Mouse (Mus musculus) limb, embryonic 12.5 days (tissue): ENCODE measurements at regions not wholly inside any gene's neighbourhood (a gene's known extent, or its start where the extent isn't known, plus 50 kb on each side); places are given as distances from the start of the nearest gene placed in this dataset.

Source experiments
- ATAC-seq: fragments of 200-750 bp; cut with Nextera tagmentation; 2 replicates; pipeline ENCODE4 v1.8.0; 2017; ENCODE audit warnings: low read depth, moderate TSS enrichment; ENCODE audit not compliant: insufficient number of reproducible peaks, insufficient read depth, low FRiP score, low TSS enrichment
- H3K27ac ChIP-seq: fragments of 300-500 bp; sonication (generic); 2 replicates; pipeline ENCODE4 v1.5.1; 2016; ENCODE audit warnings: mild to moderate bottlenecking, moderate library complexity
- H3K27me3 ChIP-seq: fragments of 300-500 bp; sonication (generic); 2 replicates; pipeline ENCODE4 v1.6.1; 2016; ENCODE audit warnings: mild to moderate bottlenecking, moderate library complexity
- H3K36me3 ChIP-seq: fragments of 300-500 bp; sonication (generic); 2 replicates; pipeline ENCODE4 v1.6.1; 2016; ENCODE audit warnings: mild to moderate bottlenecking, moderate library complexity
- H3K4me1 ChIP-seq: fragments of 300-500 bp; sonication (generic); replicated peaks from 2 replicates; pipeline ENCODE4 v1.6.1; 2016
- H3K4me2 ChIP-seq: fragments of 300-500 bp; sonication (generic); 2 replicates; pipeline ENCODE4 v1.6.1; 2016; ENCODE audit warnings: mild to moderate bottlenecking, moderate library complexity
- H3K4me3 ChIP-seq: fragments of 300-500 bp; sonication (generic); replicated peaks from 2 replicates; pipeline ENCODE4 v1.5.1; 2016; ENCODE audit warnings: mild to moderate bottlenecking
- H3K9ac ChIP-seq: fragments of 300-500 bp; sonication (generic); replicated peaks from 2 replicates; pipeline ENCODE4 v1.6.1; 2016; ENCODE audit warnings: mild to moderate bottlenecking, moderate library complexity
- H3K9me3 ChIP-seq: fragments of 300-500 bp; sonication (generic); 2 replicates; pipeline ENCODE4 v1.6.1; 2016; ENCODE audit warnings: mild to moderate bottlenecking, moderate library complexity
- WGBS: fragments of 180-500 bp; shearing (Covaris S2); methylation state at CpG from one replicate; pipeline ENCODE4 v1.1.7; 2016; 5-methylcytosine and 5-hydroxymethylcytosine counted together

- Histone ChIP-seq H3K27me3 (no peaks in the 10 kb centered on the region), H3K4me2 (no peak overlapping the region), H3K27ac (no peak overlapping the region), H3K9ac (no peak overlapping the region), H3K36me3 (no peaks in the 10 kb centered on the region), H3K4me1 (no peaks in the 10 kb centered on the region), H3K9me3 (no peaks in the 10 kb centered on the region), H3K4me3 (no peak overlapping the region)
- 87% methylated on average over 6 of the region's 6 CpGs for WGBS
- ATAC-seq = no peak
Measured at GRCm38 (mm10) chr8:30269949-30270910, 2822.8 kb downstream of the Poteg start.

DNA sequence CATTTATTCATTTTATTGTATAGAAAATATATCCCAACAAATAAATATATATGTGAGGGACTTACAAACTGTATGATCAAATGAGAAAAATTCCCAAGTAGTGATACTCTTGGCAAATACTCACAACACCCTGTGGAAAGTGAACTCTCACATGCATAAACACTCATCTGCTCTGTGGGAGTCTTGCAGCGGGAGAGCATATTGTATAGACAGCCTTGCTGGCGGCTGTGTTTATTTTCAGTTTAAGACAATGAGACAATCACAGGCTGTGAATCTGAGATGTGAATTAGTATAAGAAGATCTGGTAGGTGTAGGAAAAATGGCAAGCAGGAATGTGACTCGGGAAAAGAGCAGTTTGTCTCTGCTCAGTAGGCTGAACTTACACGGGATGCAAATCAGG lies 2841.7 kb downstream of the Poteg start:
- Histone ChIP-seq H3K27ac (no peak overlapping the region), H3K27me3 (no peaks in the 10 kb centered on the region), H3K4me1 (no peaks in the 10 kb centered on the region), H3K4me2 (no peak overlapping the region), H3K36me3 (no peaks in the 10 kb centered on the region), H3K9ac (no peak overlapping the region), H3K4me3 (no peak overlapping the region), H3K9me3 (no peaks in the 10 kb centered on the region)
- ATAC-seq = no peak
- 48% methylated on average over 4 of the region's 4 CpGs for WGBS

GRCm38 (mm10) chr8:30331201-30331600 lies 2883.7 kb downstream of the Poteg start:
- Histone ChIP-seq H3K27ac (no peak overlapping the region), H3K9me3 (no peaks in the 10 kb centered on the region), H3K9ac (no peak overlapping the region), H3K4me1 (no peaks in the 10 kb centered on the region), H3K36me3 (no peaks in the 10 kb centered on the region), H3K4me2 (no peak overlapping the region), H3K4me3 (no peak overlapping the region), H3K27me3 (no peaks in the 10 kb centered on the region)
- no peak for ATAC-seq

- no peaks in the 10 kb centered on the region for H3K36me3 ChIP-seq
- whole genome bisulfite sequencing = 83% methylated on average over 3 of the region's 3 CpGs
- H3K27ac ChIP-seq = no peak overlapping the region
- no peak for ATAC-seq
- H3K4me1 ChIP-seq = no peaks in the 10 kb centered on the region
- H3K9ac ChIP-seq = no peak overlapping the region
- no peaks in the 10 kb centered on the region for H3K9me3 ChIP-seq
- H3K4me3 ChIP-seq = no peak overlapping the region
- no peaks in the 10 kb centered on the region for H3K27me3 ChIP-seq
- H3K4me2 ChIP-seq = no peak overlapping the region
Measured at GRCm38 (mm10) chr8:30333352-30333751, 2885.9 kb downstream of the Poteg start.

- no peak overlapping the region for H3K27ac ChIP-seq
- H3K9me3 ChIP-seq = no peaks in the 10 kb centered on the region
- no peaks in the 10 kb centered on the region for H3K27me3 ChIP-seq
- H3K4me3 ChIP-seq = no peak overlapping the region
- H3K9ac ChIP-seq = no peak overlapping the region
- H3K4me1 ChIP-seq = no peaks in the 10 kb centered on the region
- ATAC-seq = no peak
- H3K4me2 ChIP-seq = no peak overlapping the region
- H3K36me3 ChIP-seq = no peaks in the 10 kb centered on the region
- 29% methylated on average over 1 of the region's 1 CpGs for WGBS
Measured at GRCm38 (mm10) chr8:30359464-30359863, 2912.0 kb downstream of the Poteg start.

- Histone ChIP-seq H3K4me2 (no peak overlapping the region), H3K27ac (no peak overlapping the region), H3K9me3 (no peaks in the 10 kb centered on the region), H3K9ac (no peak overlapping the region), H3K36me3 (no peaks in the 10 kb centered on the region), H3K4me1 (no peaks in the 10 kb centered on the region), H3K27me3 (no peaks in the 10 kb centered on the region), H3K4me3 (no peak overlapping the region)
- no peak for ATAC-seq
- 74% methylated on average over 2 of the region's 2 CpGs for WGBS
Measured at GRCm38 (mm10) chr8:30365721-30366120, 2918.3 kb downstream of the Poteg start.

GRCm38 (mm10) chr8:30391936-30392335 lies 2944.5 kb downstream of the Poteg start:
- no peak for ATAC-seq
- WGBS = 76% methylated on average over 2 of the region's 2 CpGs
- H3K4me1 ChIP-seq = no peaks in the 10 kb centered on the region

GRCm38 (mm10) chr8:30439423-30439822 lies 2989.1 kb upstream of the 5930422O12Rik start:
- 49% methylated on average over 2 of the region's 2 CpGs for WGBS
- ATAC-seq = no peak
- no peaks in the 10 kb centered on the region for H3K36me3 ChIP-seq
- no peaks in the 10 kb centered on the region for H3K4me1 ChIP-seq
- no peaks in the 10 kb centered on the region for H3K9me3 ChIP-seq
- H3K9ac ChIP-seq = no peak overlapping the region
- H3K27ac ChIP-seq = no peak overlapping the region
- H3K4me2 ChIP-seq = no peak overlapping the region
- H3K27me3 ChIP-seq = no peaks in the 10 kb centered on the region
- H3K4me3 ChIP-seq = no peak overlapping the region

More at GRCm38 (mm10) chr8:30391936-30392335, 2944.5 kb downstream of the Poteg start:
- no peaks in the 10 kb centered on the region for H3K27me3 ChIP-seq
- no peaks in the 10 kb centered on the region for H3K36me3 ChIP-seq
- H3K9ac ChIP-seq = no peak overlapping the region
- no peak overlapping the region for H3K27ac ChIP-seq
- no peak overlapping the region for H3K4me3 ChIP-seq
- H3K4me2 ChIP-seq = no peak overlapping the region
- H3K9me3 ChIP-seq = no peaks in the 10 kb centered on the region

DNA sequence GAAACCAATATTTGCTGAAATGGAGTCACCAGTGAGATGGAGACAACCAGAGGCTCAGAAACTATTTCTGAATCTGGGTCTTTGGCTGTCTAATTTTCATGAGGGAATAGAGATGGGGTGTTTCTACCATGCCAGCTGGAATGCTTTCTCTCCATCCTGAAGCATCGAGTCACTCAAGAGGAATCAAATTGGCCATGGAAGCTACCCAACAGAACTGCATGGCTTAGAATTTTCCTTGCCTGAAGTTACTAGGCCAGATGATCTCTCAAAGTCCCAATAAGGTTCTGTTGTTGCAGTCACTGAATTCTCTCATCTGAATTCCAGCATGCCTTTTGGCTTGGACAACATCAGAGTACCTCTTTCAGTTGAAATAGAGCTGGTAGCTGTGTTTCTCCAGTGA lies 2986.7 kb upstream of the 5930422O12Rik start:
- H3K4me3 ChIP-seq = no peak overlapping the region
- no peak overlapping the region for H3K4me2 ChIP-seq
- no peaks in the 10 kb centered on the region for H3K4me1 ChIP-seq
- no peaks in the 10 kb centered on the region for H3K27me3 ChIP-seq
- H3K9ac ChIP-seq = no peak overlapping the region
- H3K27ac ChIP-seq = no peak overlapping the region
- H3K9me3 ChIP-seq = no peaks in the 10 kb centered on the region
- H3K36me3 ChIP-seq = no peaks in the 10 kb centered on the region
- 86% methylated on average over 1 of the region's 1 CpGs for WGBS
- no peak for ATAC-seq

GRCm38 (mm10) chr8:30443874-30444273 lies 2984.6 kb upstream of the 5930422O12Rik start:
- no peak for ATAC-seq
- Histone ChIP-seq H3K9me3 (no peaks in the 10 kb centered on the region), H3K27me3 (no peaks in the 10 kb centered on the region), H3K4me2 (no peak overlapping the region), H3K9ac (no peak overlapping the region), H3K36me3 (no peaks in the 10 kb centered on the region), H3K27ac (no peak overlapping the region), H3K4me1 (no peaks in the 10 kb centered on the region), H3K4me3 (no peak overlapping the region)
- WGBS = 74% methylated on average over 2 of the region's 2 CpGs

DNA sequence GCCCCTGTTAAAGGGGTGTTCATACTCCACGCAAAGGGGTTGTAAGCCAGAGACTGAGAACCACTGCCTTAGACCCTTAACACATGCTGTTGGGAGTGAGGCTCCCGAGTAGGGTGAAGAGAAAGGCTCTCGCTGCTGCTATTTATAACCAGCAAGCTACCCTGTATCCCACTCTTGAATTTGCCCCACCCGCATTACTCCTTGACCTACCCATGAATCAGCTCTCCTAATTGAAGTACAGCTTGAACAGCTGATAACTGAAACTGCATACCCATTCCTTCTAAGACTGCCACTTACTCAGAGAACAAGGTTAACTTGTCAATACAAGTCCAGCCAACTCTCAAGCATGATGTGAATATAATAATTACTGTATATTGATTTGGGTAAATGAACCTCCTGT lies 2984.2 kb upstream of the 5930422O12Rik start:
- Histone ChIP-seq H3K4me1 (no peaks in the 10 kb centered on the region), H3K9ac (no peak overlapping the region), H3K9me3 (no peaks in the 10 kb centered on the region), H3K4me2 (no peak overlapping the region), H3K27me3 (no peaks in the 10 kb centered on the region), H3K36me3 (no peaks in the 10 kb centered on the region), H3K27ac (no peak overlapping the region), H3K4me3 (no peak overlapping the region)
- 79% methylated on average over 4 of the region's 4 CpGs for WGBS
- ATAC-seq = no peak

GRCm38 (mm10) chr8:30458136-30458535 lies 2970.4 kb upstream of the 5930422O12Rik start:
- Histone ChIP-seq H3K36me3 (no peaks in the 10 kb centered on the region), H3K4me3 (no peak overlapping the region), H3K4me1 (no peaks in the 10 kb centered on the region), H3K9me3 (no peaks in the 10 kb centered on the region; the same call in 1 of the 2 replicates), H3K4me2 (no peak overlapping the region), H3K9ac (no peak overlapping the region), H3K27ac (no peak overlapping the region), H3K27me3 (no peaks in the 10 kb centered on the region)
- ATAC-seq = no peak
- 6% methylated on average over 4 of the region's 4 CpGs for WGBS
